In genomic region chr17:44420098-44421070, GRCm38 (mm10) we compare ENCODE assay signal across 22 mouse cellular contexts.
DNase-seq lines count a peak whose midpoint lies in the region; ATAC-seq and TF ChIP-seq lines count a peak whose summit lies in the region.
"Had no signal": no experiment of that assay in that cellular context is flagged by ENCODE, and none has a peak within 500 bp of the region (broad histone marks: within the 10 kb centered on the region; RNA-seq: fewer than 3 reads in every experiment).

No protein-coding gene starts in this region.

- no peaks in the 10 kb centered on the region for H3K79me2 ChIP-seq in heart, adult 2 months (replicated peaks; ENCODE audit: control insufficient read depth, insufficient read depth, low read length)

- no peak overlapping the region for H3K4me3 ChIP-seq in heart, adult 2 months
- no peak overlapping the region for H3K4me3 ChIP-seq in midbrain, postnatal 0 days (ENCODE audit: low read depth, low read length)
- H3K4me3 ChIP-seq in midbrain, embryonic 13.5 days (replicated peaks), result no peak overlapping the region
- H3K4me3 ChIP-seq in embryonic facial prominence, embryonic 14.5 days (ENCODE audit: low read depth, low read length), result no peak overlapping the region
- no peak overlapping the region for H3K4me3 ChIP-seq in intestine, embryonic 15.5 days (replicated peaks)
- H3K4me3 ChIP-seq: erythroblast, embryonic 14.5 days; forebrain, embryonic 13.5 days; hindbrain, embryonic 10.5 days had no signal

- H3K4me2 ChIP-seq in midbrain, postnatal 0 days (ENCODE audit: low read depth, low read length, poor library complexity, severe bottlenecking), result no peak overlapping the region
- no peak overlapping the region for H3K4me2 ChIP-seq in midbrain, embryonic 13.5 days (replicated peaks)
- H3K4me2 ChIP-seq in embryonic facial prominence, embryonic 14.5 days (ENCODE audit: low read depth, low read length), result no peak overlapping the region
- H3K4me2 ChIP-seq in intestine, embryonic 15.5 days (replicated peaks), result no peak overlapping the region
- H3K4me2 ChIP-seq: forebrain, embryonic 13.5 days had no signal

- DNase-seq in heart, postnatal 10 days, result peak; percentile 13 to 15
- no peak for DNase-seq in heart, adult 2 months
- DNase-seq in midbrain, postnatal 0 days (ENCODE audit: low spot score), result peak; percentile 19
- DNase-seq in embryonic facial prominence, embryonic 14.5 days (ENCODE audit: low spot score), result peak; percentile 93
- DNase-seq in gastrocnemius, adult 8-10 months (ENCODE audit: low spot score in 2 of 2), result no peak
- DNase-seq: adrenal gland, adult 2 months; B cell, adult 2 months; cerebellum, adult 9-10 months; gastrocnemius, postnatal 14 days; kidney, adult 8-10 months; kidney, postnatal 14 days; liver, postnatal 0 days; lung, postnatal 10 days; right cerebral cortex, adult 18-20 months; thymus, adult 18-20 months; thymus, postnatal 4 days had no signal

- H3K27me3 ChIP-seq in heart, adult 2 months (ENCODE audit: control insufficient read depth, insufficient read depth, low read length), result no peaks in the 10 kb centered on the region
- H3K27me3 ChIP-seq in midbrain, postnatal 0 days (ENCODE audit: insufficient read depth, low read length), result no peaks in the 10 kb centered on the region
- H3K27me3 ChIP-seq in midbrain, embryonic 13.5 days, result no peaks in the 10 kb centered on the region
- H3K27me3 ChIP-seq in embryonic facial prominence, embryonic 14.5 days (replicated peaks; ENCODE audit: control insufficient read depth, insufficient read depth, low read length), result no peaks in the 10 kb centered on the region
- H3K27me3 ChIP-seq in intestine, embryonic 15.5 days (replicated peaks), result no peaks in the 10 kb centered on the region
- H3K27me3 ChIP-seq: forebrain, embryonic 13.5 days had no signal

- no peak for TF ChIP-seq POLR2A in heart, adult 2 months (IDR thresholded peaks at IDR 0.05; ENCODE audit: insufficient read depth, low read depth, low read length)

- no peak overlapping the region for H3K9ac ChIP-seq in heart, adult 2 months (ENCODE audit: low read depth, low read length)
- no peak overlapping the region for H3K9ac ChIP-seq in midbrain, postnatal 0 days (replicated peaks; ENCODE audit: low read length, poor library complexity, severe bottlenecking)
- H3K9ac ChIP-seq in midbrain, embryonic 13.5 days (replicated peaks), result no peak overlapping the region
- no peak overlapping the region for H3K9ac ChIP-seq in embryonic facial prominence, embryonic 14.5 days (ENCODE audit: low read depth, low read length)
- H3K9ac ChIP-seq in intestine, embryonic 15.5 days, result no peak overlapping the region
- H3K9ac ChIP-seq: forebrain, embryonic 13.5 days; liver, postnatal 0 days had no signal

- TF ChIP-seq EP300 in heart, adult 2 months (IDR thresholded peaks at IDR 0.05; ENCODE audit: insufficient read depth, low read depth, low read length), result no peak

- H3K9me3 ChIP-seq in midbrain, postnatal 0 days (ENCODE audit: low read length), result 0 out of 2 replicates have a peak, but pooled peaks cover 3% of the 10 kb centered on the region
- peaks cover 8% of the 10 kb centered on the region; the same call in 1 of the 2 replicates for H3K9me3 ChIP-seq in midbrain, embryonic 13.5 days
- H3K9me3 ChIP-seq in embryonic facial prominence, embryonic 14.5 days (ENCODE audit: control insufficient read depth, low read length), result peaks cover 10% of the 10 kb centered on the region
- 0 out of 2 replicates have a peak, but pooled peaks cover 5% of the 10 kb centered on the region for H3K9me3 ChIP-seq in intestine, embryonic 15.5 days

- H3K4me1 ChIP-seq in heart, adult 2 months (ENCODE audit: control insufficient read depth, insufficient read depth, low read length), result peaks cover 4% of the 10 kb centered on the region; the same call in 1 of the 2 replicates
- no peaks in the 10 kb centered on the region for H3K4me1 ChIP-seq in midbrain, postnatal 0 days (ENCODE audit: insufficient read depth, low read length)
- H3K4me1 ChIP-seq in midbrain, embryonic 13.5 days (replicated peaks), result no peaks in the 10 kb centered on the region
- H3K4me1 ChIP-seq in embryonic facial prominence, embryonic 14.5 days (ENCODE audit: control insufficient read depth, insufficient read depth, low read length), result peaks cover 36% of the 10 kb centered on the region
- H3K4me1 ChIP-seq in intestine, embryonic 15.5 days (replicated peaks), result peaks cover 2% of the 10 kb centered on the region; the same call in 1 of the 2 replicates
- H3K4me1 ChIP-seq: forebrain, embryonic 13.5 days; hindbrain, embryonic 10.5 days had no signal

- ATAC-seq in midbrain, postnatal 0 days (ENCODE audit: low FRiP score), result 0 out of 2 replicates have a peak, but pooled peaks have one; percentile 70
- ATAC-seq in midbrain, embryonic 13.5 days, result no peak
- no peak for ATAC-seq in embryonic facial prominence, embryonic 14.5 days (ENCODE audit: low read depth)
- no peak for ATAC-seq in intestine, embryonic 15.5 days
- ATAC-seq: forebrain, embryonic 13.5 days; liver, postnatal 0 days; midbrain, embryonic 16.5 days had no signal

- no peak overlapping the region for H3K27ac ChIP-seq in heart, adult 2 months
- no peak overlapping the region for H3K27ac ChIP-seq in midbrain, postnatal 0 days (ENCODE audit: low read depth, low read length)
- no peak overlapping the region for H3K27ac ChIP-seq in midbrain, embryonic 13.5 days
- H3K27ac ChIP-seq in embryonic facial prominence, embryonic 14.5 days (replicated peaks; ENCODE audit: low read depth, low read length), result peak overlapping the region; percentile 78
- no peak overlapping the region for H3K27ac ChIP-seq in intestine, embryonic 15.5 days
- H3K27ac ChIP-seq: forebrain, embryonic 13.5 days; hindbrain, embryonic 10.5 days had no signal

- WGBS in heart, adult 2 months, result 79% methylated on average over 9 of the region's 9 CpGs
- 72% methylated on average over 9 of the region's 9 CpGs for WGBS in midbrain, postnatal 0 days
- 84% methylated on average over 9 of the region's 9 CpGs for WGBS in midbrain, embryonic 13.5 days
- WGBS in embryonic facial prominence, embryonic 14.5 days, result 45% methylated on average over 9 of the region's 9 CpGs
- WGBS in intestine, embryonic 15.5 days, result 78% methylated on average over 9 of the region's 9 CpGs

- no peak for TF ChIP-seq CTCF in heart, adult 2 months (IDR thresholded peaks at IDR 0.05)
- TF ChIP-seq CTCF in midbrain, postnatal 0 days (IDR thresholded peaks at IDR 0.05), result peak; percentile 42

- H3K36me3 ChIP-seq in heart, adult 2 months (ENCODE audit: control insufficient read depth, insufficient read depth, low read length), result no peaks in the 10 kb centered on the region; the same call in 1 of the 2 replicates
- H3K36me3 ChIP-seq in midbrain, postnatal 0 days (ENCODE audit: insufficient read depth, low read length), result no peaks in the 10 kb centered on the region
- no peaks in the 10 kb centered on the region for H3K36me3 ChIP-seq in midbrain, embryonic 13.5 days
- H3K36me3 ChIP-seq in embryonic facial prominence, embryonic 14.5 days (ENCODE audit: control insufficient read depth, insufficient read depth, low read length), result no peaks in the 10 kb centered on the region
- H3K36me3 ChIP-seq in intestine, embryonic 15.5 days, result no peaks in the 10 kb centered on the region
- H3K36me3 ChIP-seq: hindbrain, embryonic 10.5 days had no signal

- intact Hi-C loops in heart, postnatal 10 days (cut with DNase I), result no loop called here
- intact Hi-C loops in heart, adult 2 months (cut with DNase I), result no loop called here

Comparison
In these comparisons a context has a peak if more than half of its experiments do, and no peak if none do; other contexts are left out.
1. DNase-seq: peak in heart, postnatal 10 days (2 of 2), midbrain, postnatal 0 days (single experiment) and embryonic facial prominence, embryonic 14.5 days (single experiment); none in heart, adult 2 months (0 of 2) and gastrocnemius, adult 8-10 months (0 of 2).